Mouse (Mus musculus) brain, embryonic 14.5 days (tissue): ENCODE measurements around the gene Gm28053. TPM values are rescaled to one million over a fixed set of nuclear protein-coding genes. Genes with fewer than 3 reads are reported as not detected.

Experiments used
- DNase-seq: peaks from one replicate; pipeline ENCODE4 v3.0.0-alpha.2; 2011; ENCODE audit warnings: low read depth
- CTCF ChIP-seq: fragments of 200-500 bp; IDR thresholded peaks from 2 replicates; pipeline ENCODE4 v1.5.1; 2012; ENCODE audit warnings: inconsistent platforms, mild to moderate bottlenecking, moderate library complexity, borderline replicate concordance; ENCODE audit not compliant: insufficient read depth, insufficient read length; ENCODE audit errors: extremely low read depth
- POLR2A ChIP-seq: fragments of 200-500 bp; IDR thresholded peaks from 2 replicates; pipeline ENCODE4 v1.6.1; 2012; ENCODE audit warnings: mild to moderate bottlenecking, inconsistent platforms, borderline replicate concordance; ENCODE audit not compliant: poor library complexity, insufficient read depth, insufficient read length, severe bottlenecking; ENCODE audit errors: extremely low read depth
- polyA plus RNA-seq: library from polyadenylated mRNA; depleted of rRNA; stranded (reverse); fragments of >200 nt; gene quantifications from 2 replicates; pipeline ENCODE4 v1.2.3, GENCODE M21; 2012; rRNA removed

Gene Gm28053
- polyA plus RNA-seq, 1 experiment = 0.40 TPM

DNA sequence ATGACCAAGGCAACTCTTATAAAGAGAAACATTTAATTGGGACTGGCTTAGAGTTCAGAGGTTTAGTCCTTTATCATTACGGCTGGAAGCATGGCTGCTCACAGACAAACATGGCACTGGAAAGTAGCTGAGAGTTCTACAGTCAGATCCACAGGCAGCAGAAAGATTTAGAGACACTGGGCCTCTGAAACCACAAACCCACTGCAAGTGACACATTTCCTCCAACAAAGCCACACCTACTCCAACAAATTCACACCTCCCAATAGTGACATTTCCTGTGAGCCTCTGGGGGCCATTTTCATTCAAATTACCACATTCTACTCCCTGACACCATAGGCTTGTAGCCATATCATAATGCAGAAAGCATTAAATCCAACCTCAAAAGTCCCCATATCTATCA, 83.5 kb downstream of the Gm28053 start:
- TF ChIP-seq CTCF (no peak), POLR2A (no peak)
- DNase-seq = no peak

Other genes with a start within 250 kb of the Gm28053 start
- 220 and 228 TPM in 2 replicates for gene Atp6v0e2, start 181.0 kb upstream of the Gm28053 start, polyA plus RNA-seq
- 31.3 and 35.6 TPM in 2 replicates for gene Lrrc61, start 163.8 kb upstream of the Gm28053 start, polyA plus RNA-seq
- gene Rarres2, start 145.8 kb upstream of the Gm28053 start, polyA plus RNA-seq = 2.8 and 3.1 TPM in 2 replicates
- gene Gm45021, start 129.0 kb upstream of the Gm28053 start, polyA plus RNA-seq = not detected in 2 replicates
- 60.0 and 69.2 TPM in 2 replicates for gene Repin1, start 124.7 kb upstream of the Gm28053 start, polyA plus RNA-seq
- not detected in 2 replicates for gene Gm44965, start 124.7 kb upstream of the Gm28053 start, polyA plus RNA-seq
- gene Zfp775, start 116.5 kb upstream of the Gm28053 start, polyA plus RNA-seq = 14.6 and 15.0 TPM in 2 replicates
- gene AI854703, start 91.8 kb upstream of the Gm28053 start, polyA plus RNA-seq = 11.0 and 14.0 TPM in 2 replicates
- 0.81 and 1.6 TPM in 2 replicates for gene Gimap8, start 71.4 kb upstream of the Gm28053 start, polyA plus RNA-seq
- gene Gimap9, start 42.5 kb upstream of the Gm28053 start, polyA plus RNA-seq = 1.6 and 1.7 TPM in 2 replicates
- 1.2 and 1.6 TPM in 2 replicates for gene Gimap4, start 34.1 kb upstream of the Gm28053 start, polyA plus RNA-seq
- gene Gimap6, start 10.4 kb upstream of the Gm28053 start, polyA plus RNA-seq = 3.5 and 5.2 TPM in 2 replicates
- not detected in 2 replicates for gene Gimap7, start within 50 bp of the Gm28053 start, polyA plus RNA-seq
- gene Gimap1, start 20.4 kb downstream of the Gm28053 start, polyA plus RNA-seq = 1.0 and 2.2 TPM in 2 replicates
- gene Gimap5, start 27.6 kb downstream of the Gm28053 start, polyA plus RNA-seq = 0.87 and 1.2 TPM in 2 replicates
- not detected in 2 replicates for gene Gimap3, start 52.2 kb downstream of the Gm28053 start, polyA plus RNA-seq
- gene Tmem176a, start 122.3 kb downstream of the Gm28053 start, polyA plus RNA-seq = 12.7 and 14.0 TPM in 2 replicates
- gene Tmem176b, start 122.9 kb downstream of the Gm28053 start, polyA plus RNA-seq = 92.9 and 101 TPM in 2 replicates
- gene Aoc1, start 154.3 kb downstream of the Gm28053 start, polyA plus RNA-seq = 0.03 and 0.04 TPM in 2 replicates
- gene 1600015I10Rik, start 211.3 kb downstream of the Gm28053 start, polyA plus RNA-seq = not detected in 2 replicates